Mouse (Mus musculus): ENCODE results near the gene Pbx3. TPM values are rescaled to one million over a fixed set of nuclear protein-coding genes. Genes with fewer than 3 reads are reported as not detected.

The Pbx3 gene
- total and polyA plus RNA-seq, 3 experiments = 6.1 to 9.8 (median 9.7) TPM

DNA sequence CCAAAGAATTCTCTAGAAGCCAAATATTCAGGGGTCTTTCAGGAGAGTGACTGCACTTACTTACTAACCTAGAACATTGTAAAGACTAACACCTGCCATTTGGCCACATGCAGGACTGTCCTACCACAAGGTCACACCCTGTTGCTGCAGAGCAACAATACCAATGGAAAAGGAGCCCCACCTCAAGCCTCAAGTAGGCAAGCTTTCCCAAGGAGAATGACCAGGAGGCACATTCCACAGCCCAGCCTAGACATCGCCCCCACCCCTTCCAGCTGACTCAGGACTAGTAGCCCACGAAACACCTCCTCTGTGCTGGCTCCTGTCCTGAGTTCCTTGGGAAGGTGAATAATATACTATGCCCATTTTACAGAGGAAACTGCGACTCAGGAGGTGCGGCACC is 222.4 kb downstream of the Pbx3 start:
- no peaks in the 10 kb centered on the region for H3K79me2 ChIP-seq (replicated peaks; ENCODE audit: control insufficient read depth, insufficient read depth, low read length)
- TF ChIP-seq EP300 (IDR thresholded peaks at IDR 0.05; ENCODE audit: insufficient read depth, low read depth, low read length) = no peak
- TF ChIP-seq CTCF (IDR thresholded peaks at IDR 0.05) = no peak
- TF ChIP-seq POLR2A (IDR thresholded peaks at IDR 0.05; ENCODE audit: insufficient read depth, low read depth, low read length) = no peak
- intact Hi-C loops (cut with DNase I) = no loop called here
- DNase-seq = no peak
- H3K27me3 ChIP-seq (ENCODE audit: control insufficient read depth, insufficient read depth, low read length) = no peaks in the 10 kb centered on the region
- H3K36me3 ChIP-seq (ENCODE audit: control insufficient read depth, insufficient read depth, low read length) = no peaks in the 10 kb centered on the region
- no peak overlapping the region for H3K4me3 ChIP-seq
- 83% methylated on average over 4 of the region's 4 CpGs for WGBS
- no peaks in the 10 kb centered on the region for H3K4me1 ChIP-seq (ENCODE audit: control insufficient read depth, insufficient read depth, low read length)
- H3K27ac ChIP-seq = no peak overlapping the region
- H3K9ac ChIP-seq (ENCODE audit: low read depth, low read length) = no peak overlapping the region

DNA sequence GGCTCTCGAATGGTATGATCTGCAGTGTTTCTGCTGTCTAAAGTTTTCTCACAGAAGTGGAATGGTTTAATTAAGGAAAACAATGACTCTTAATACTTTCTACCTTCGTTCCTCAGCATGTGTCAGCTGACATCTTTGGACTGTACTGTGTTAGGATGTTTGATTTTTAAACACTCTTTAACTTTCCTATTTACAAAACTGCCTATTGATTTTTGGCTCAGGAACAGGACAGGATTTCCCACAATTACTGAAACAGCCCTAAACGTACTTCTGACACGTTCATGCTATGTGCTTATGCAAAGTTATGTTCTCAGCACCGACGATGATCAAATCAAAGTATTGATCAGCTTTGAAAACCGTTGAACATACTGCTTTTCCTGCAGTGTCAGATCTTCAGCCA is 224.7 kb downstream of the Pbx3 start:
- no peaks in the 10 kb centered on the region for H3K36me3 ChIP-seq (ENCODE audit: control insufficient read depth, insufficient read depth, low read length)
- DNase-seq = no peak
- intact Hi-C loops (cut with DNase I) = no loop called here
- H3K79me2 ChIP-seq (replicated peaks; ENCODE audit: control insufficient read depth, insufficient read depth, low read length) = no peaks in the 10 kb centered on the region
- no peak overlapping the region for H3K27ac ChIP-seq
- no peaks in the 10 kb centered on the region for H3K27me3 ChIP-seq (ENCODE audit: control insufficient read depth, insufficient read depth, low read length)
- no peak overlapping the region for H3K4me3 ChIP-seq
- TF ChIP-seq CTCF (IDR thresholded peaks at IDR 0.05) (no peak), POLR2A (IDR thresholded peaks at IDR 0.05; ENCODE audit: insufficient read depth, low read depth, low read length) (no peak), EP300 (IDR thresholded peaks at IDR 0.05; ENCODE audit: insufficient read depth, low read depth, low read length) (no peak)
- no peak overlapping the region for H3K9ac ChIP-seq (ENCODE audit: low read depth, low read length)
- 75% methylated on average over 7 of the region's 7 CpGs for WGBS
- no peaks in the 10 kb centered on the region for H3K4me1 ChIP-seq (ENCODE audit: control insufficient read depth, insufficient read depth, low read length)

DNA sequence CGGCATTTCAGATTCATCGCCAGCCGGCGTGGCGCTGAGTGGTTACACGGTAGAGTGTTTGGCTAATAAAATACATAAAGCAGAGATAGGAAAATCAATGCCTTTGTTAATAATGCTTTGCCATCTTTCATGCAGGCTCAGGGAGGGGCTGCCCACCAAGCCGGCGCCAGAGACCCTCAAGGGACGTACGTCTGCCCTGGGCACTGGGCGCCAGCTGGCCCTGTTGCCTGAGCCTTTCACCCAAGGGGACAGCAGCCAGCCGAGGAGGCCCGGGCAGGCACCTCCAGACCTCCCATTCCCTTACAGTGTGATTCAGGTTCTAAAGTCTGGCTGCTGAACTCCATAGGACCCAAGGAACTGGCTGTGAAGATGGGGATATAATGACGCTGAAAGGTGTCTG is 225.5 kb downstream of the Pbx3 start:
- Histone ChIP-seq H3K79me2 (replicated peaks; ENCODE audit: control insufficient read depth, insufficient read depth, low read length) (no peaks in the 10 kb centered on the region), H3K27ac (no peak overlapping the region), H3K27me3 (ENCODE audit: control insufficient read depth, insufficient read depth, low read length) (no peaks in the 10 kb centered on the region), H3K9ac (ENCODE audit: low read depth, low read length) (no peak overlapping the region), H3K4me3 (no peak overlapping the region), H3K36me3 (ENCODE audit: control insufficient read depth, insufficient read depth, low read length) (no peaks in the 10 kb centered on the region), H3K4me1 (ENCODE audit: control insufficient read depth, insufficient read depth, low read length) (no peaks in the 10 kb centered on the region)
- 91% methylated on average over 14 of the region's 14 CpGs for WGBS
- no peak for DNase-seq
- intact Hi-C loops (cut with DNase I) = no loop called here
- TF ChIP-seq POLR2A (IDR thresholded peaks at IDR 0.05; ENCODE audit: insufficient read depth, low read depth, low read length) (no peak), CTCF (IDR thresholded peaks at IDR 0.05) (no peak), EP300 (IDR thresholded peaks at IDR 0.05; ENCODE audit: insufficient read depth, low read depth, low read length) (no peak)

GRCm38 (mm10) chr2:34147036-34147435 is 225.9 kb downstream of the Pbx3 start:
- Histone ChIP-seq H3K9ac (ENCODE audit: low read depth, low read length) (no peak overlapping the region), H3K4me3 (no peak overlapping the region), H3K27ac (no peak overlapping the region), H3K4me1 (ENCODE audit: control insufficient read depth, insufficient read depth, low read length) (no peaks in the 10 kb centered on the region), H3K36me3 (ENCODE audit: control insufficient read depth, insufficient read depth, low read length) (no peaks in the 10 kb centered on the region), H3K27me3 (ENCODE audit: control insufficient read depth, insufficient read depth, low read length) (no peaks in the 10 kb centered on the region), H3K79me2 (replicated peaks; ENCODE audit: control insufficient read depth, insufficient read depth, low read length) (no peaks in the 10 kb centered on the region)
- intact Hi-C loops (cut with DNase I) = no loop called here
- peak in 1 of 2 experiments; percentile 8 for DNase-seq
- TF ChIP-seq EP300 (IDR thresholded peaks at IDR 0.05; ENCODE audit: insufficient read depth, low read depth, low read length) (no peak), CTCF (IDR thresholded peaks at IDR 0.05) (no peak), POLR2A (IDR thresholded peaks at IDR 0.05; ENCODE audit: insufficient read depth, low read depth, low read length) (no peak)
- WGBS = 74% methylated on average over 4 of the region's 4 CpGs

GRCm38 (mm10) chr2:34146431-34146830 is 226.5 kb downstream of the Pbx3 start:
- Histone ChIP-seq H3K4me3 (no peak overlapping the region), H3K9ac (ENCODE audit: low read depth, low read length) (no peak overlapping the region), H3K27ac (no peak overlapping the region), H3K36me3 (ENCODE audit: control insufficient read depth, insufficient read depth, low read length) (no peaks in the 10 kb centered on the region), H3K79me2 (replicated peaks; ENCODE audit: control insufficient read depth, insufficient read depth, low read length) (no peaks in the 10 kb centered on the region), H3K27me3 (ENCODE audit: control insufficient read depth, insufficient read depth, low read length) (no peaks in the 10 kb centered on the region), H3K4me1 (ENCODE audit: control insufficient read depth, insufficient read depth, low read length) (no peaks in the 10 kb centered on the region)
- WGBS = 96% methylated on average over 1 of the region's 1 CpGs
- intact Hi-C loops (cut with DNase I) = no loop called here
- no peak for DNase-seq
- no peak for TF ChIP-seq CTCF (IDR thresholded peaks at IDR 0.05)
- no peak for TF ChIP-seq EP300 (IDR thresholded peaks at IDR 0.05; ENCODE audit: insufficient read depth, low read depth, low read length)
- no peak for TF ChIP-seq POLR2A (IDR thresholded peaks at IDR 0.05; ENCODE audit: insufficient read depth, low read depth, low read length)

GRCm38 (mm10) chr2:34139470-34140158 is 233.3 kb downstream of the Pbx3 start:
- Histone ChIP-seq H3K4me1 (ENCODE audit: control insufficient read depth, insufficient read depth, low read length) (no peaks in the 10 kb centered on the region), H3K9ac (ENCODE audit: low read depth, low read length) (no peak overlapping the region), H3K27me3 (ENCODE audit: control insufficient read depth, insufficient read depth, low read length) (no peaks in the 10 kb centered on the region), H3K36me3 (ENCODE audit: control insufficient read depth, insufficient read depth, low read length) (no peaks in the 10 kb centered on the region), H3K27ac (no peak overlapping the region), H3K79me2 (replicated peaks; ENCODE audit: control insufficient read depth, insufficient read depth, low read length) (no peaks in the 10 kb centered on the region), H3K4me3 (no peak overlapping the region)
- TF ChIP-seq POLR2A (IDR thresholded peaks at IDR 0.05; ENCODE audit: insufficient read depth, low read depth, low read length) (no peak), EP300 (IDR thresholded peaks at IDR 0.05; ENCODE audit: insufficient read depth, low read depth, low read length) (no peak), CTCF (IDR thresholded peaks at IDR 0.05) (no peak)
- no peak for DNase-seq
- 70% methylated on average over 5 of the region's 5 CpGs for WGBS
- intact Hi-C loops (cut with DNase I) = no loop called here
